Mouse (Mus musculus) G1E-ER4 (cell line): Measurements from ENCODE around the gene Cdc42se2. TPM values are rescaled to one million over a fixed set of nuclear protein-coding genes. Genes with fewer than 3 reads are reported as not detected.

ENCODE experiments used
- GATA1 ChIP-seq: IDR thresholded peaks from one replicate; pipeline ENCODE4 v1.8.0; 2012; ENCODE audit warnings: low read length, inconsistent platforms
- polyA plus RNA-seq: library from polyadenylated mRNA; stranded (reverse); fragments of >175 nt; gene quantifications from 2 replicates; pipeline ENCODE4 v1.2.3, GENCODE M21; 2012

Cdc42se2 gene
- polyA plus RNA-seq, 1 experiment, result 5.6 TPM

DNA sequence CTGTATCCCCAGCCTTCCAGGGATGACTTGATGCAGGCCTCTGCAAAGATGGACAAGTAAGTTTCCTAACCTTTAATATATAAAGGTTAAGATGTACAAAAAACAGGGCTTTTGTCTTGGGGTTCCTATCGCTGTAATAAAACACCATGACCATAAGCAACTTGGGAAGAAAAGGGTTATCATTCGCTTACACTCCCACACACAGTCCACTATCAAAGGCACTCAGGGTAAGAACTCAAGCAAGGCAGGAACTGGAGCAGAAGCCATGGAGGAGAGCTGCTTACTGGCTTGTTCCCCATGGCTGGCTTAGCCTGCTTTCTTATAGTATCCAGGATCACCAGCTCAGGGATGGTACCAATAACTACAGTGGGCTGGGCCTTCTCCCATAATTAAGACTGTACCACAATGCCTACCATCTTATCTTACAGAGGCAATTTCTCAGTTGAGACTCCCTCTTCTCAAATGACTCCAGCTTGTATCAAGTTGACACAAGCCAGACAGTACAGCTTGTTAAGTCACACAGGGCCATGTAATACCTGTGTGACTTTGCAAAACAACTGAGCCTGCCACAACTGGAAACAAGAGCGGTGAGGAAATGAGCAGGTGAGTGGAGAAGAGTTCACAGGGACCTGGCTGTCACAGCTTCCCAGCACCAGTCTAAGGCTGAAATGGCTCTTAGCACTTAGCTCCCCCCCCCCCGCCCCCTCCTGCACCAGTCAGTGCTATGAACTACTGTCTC is 48.3 kb downstream of the Cdc42se2 start:
- TF ChIP-seq GATA1, result no peak

DNA sequence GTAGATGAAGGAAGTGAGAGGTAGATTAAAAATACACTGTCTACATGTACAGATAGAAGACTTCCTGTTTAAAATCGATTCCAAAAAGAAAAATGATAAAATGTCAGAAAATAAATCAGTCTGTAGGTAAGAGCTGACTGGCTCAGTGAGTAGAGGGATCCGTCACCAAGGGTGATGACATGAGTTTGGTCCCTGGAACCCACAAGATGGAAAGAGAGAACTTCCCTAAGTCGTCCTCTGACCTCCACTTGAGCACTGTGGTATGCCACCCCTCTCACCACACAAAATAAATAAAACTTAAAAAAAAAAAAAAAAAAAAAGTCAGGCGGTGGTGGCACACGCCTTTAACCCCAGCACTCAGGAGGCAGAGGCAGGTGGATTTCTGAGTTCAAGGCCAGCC is 50.6 kb downstream of the Cdc42se2 start:
- TF ChIP-seq GATA1, result no peak

DNA sequence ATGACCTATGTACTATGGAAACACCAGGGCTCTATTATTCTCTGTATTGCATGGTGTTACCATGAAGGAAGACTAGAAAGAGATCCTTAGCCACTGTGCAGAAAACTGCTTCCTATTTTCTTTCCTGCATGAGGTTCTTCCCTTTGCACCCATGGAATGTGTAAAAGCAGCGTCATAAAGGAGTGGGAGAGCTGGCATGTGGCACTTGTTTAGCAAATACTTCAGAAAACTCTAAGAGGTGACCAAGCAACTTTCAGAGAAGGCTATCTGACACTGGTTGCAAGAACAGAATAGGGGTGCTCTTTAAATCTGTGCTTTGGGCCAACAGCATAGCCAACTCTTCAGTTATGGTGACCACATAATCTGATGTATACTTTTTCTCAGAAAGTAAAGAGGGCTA is 52.4 kb downstream of the Cdc42se2 start:
- no peak for TF ChIP-seq GATA1

DNA sequence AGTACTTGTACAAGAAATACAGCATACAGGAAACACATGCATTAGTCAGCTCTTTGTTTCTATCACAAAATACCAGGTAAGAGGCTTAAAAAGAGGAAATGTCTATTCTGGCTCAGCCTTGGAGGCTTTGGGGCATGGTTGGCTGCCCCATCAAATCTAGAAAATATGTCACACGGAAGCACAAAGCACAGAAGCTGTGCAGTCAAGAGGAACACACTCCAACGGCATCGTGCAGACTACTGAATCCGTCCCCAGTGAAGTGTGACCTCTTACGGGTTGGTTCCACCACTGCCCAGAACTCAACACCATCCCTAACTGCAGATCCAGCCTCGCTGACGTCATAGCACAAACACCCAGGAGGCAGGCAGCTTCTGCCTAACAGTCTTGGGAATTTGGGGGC is 53.9 kb downstream of the Cdc42se2 start:
- TF ChIP-seq GATA1, result no peak

DNA sequence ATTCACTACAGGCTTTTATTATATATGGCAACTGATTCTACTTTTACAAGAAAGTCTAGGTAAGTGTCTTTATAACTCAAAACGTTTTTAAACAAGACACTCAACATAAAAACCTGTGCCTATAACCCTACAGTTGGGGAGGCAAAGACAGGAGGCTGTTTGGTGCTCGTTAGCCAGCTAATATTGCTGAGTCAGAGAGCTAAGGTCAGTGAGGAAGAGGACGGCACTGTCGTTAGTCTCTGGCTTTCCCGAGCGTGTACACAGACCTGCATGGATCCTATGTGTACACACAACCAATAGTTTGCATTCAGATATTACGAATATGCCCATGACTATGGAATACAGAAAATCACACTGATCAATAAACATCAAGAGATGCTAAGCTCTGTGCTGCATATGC is 56.1 kb downstream of the Cdc42se2 start:
- TF ChIP-seq GATA1, result no peak

DNA sequence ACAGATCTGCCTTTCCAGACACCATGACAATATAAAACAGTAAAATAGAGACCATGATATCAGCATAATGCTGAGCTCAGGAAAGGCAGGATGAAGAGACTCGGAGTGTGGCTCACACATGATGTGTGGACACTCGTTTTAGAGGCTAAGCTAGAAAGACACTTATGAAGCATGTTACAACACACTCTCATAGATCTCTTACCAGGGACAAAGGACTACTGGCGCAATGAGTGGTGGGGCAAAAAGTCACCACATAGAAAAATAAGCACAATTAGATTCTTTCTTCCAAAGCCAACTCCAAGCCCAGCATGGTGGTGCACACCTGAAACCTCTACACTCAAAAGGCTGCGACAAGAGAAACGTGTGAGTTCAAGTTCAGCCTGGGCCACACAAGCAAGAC is 56.5 kb downstream of the Cdc42se2 start:
- TF ChIP-seq GATA1, result no peak

DNA sequence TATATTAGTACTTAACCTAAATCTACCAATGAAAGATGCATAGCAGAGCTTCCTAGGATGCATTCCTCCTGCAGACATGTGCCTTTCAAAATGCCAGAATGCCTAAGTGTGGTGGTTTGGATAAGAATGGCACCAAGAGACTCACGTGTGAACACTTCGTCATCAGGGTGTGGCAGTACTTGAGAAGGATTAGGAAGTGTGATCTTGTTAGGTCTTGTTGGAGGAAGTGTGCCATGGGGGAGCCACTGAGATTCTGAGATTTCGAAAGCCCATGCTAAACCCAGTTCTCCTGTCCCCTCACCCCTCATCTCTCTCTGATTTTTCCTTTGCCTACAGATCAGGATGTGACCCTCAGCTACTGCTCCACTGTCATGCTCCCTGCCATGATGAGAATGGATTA is 58.2 kb downstream of the Cdc42se2 start:
- TF ChIP-seq GATA1, result no peak

DNA sequence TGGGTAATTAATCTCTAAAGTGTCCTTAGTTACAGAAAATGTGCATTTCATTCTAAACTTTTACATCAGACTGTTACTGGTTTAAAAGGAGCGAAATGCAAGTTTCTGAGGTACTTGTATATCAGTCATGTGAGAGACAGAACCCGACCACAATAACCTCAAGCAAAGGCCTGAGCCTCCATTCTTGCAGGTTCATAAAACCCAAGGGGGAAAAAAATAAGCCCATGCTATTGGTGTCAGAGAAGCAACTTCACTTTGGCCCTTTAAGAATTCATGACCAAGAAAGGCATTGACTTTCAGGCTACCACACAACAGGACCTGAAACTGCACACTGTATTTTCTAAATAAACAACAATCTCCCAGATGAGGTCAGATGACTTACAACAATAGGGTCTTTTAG is 59.1 kb downstream of the Cdc42se2 start:
- no peak for TF ChIP-seq GATA1

DNA sequence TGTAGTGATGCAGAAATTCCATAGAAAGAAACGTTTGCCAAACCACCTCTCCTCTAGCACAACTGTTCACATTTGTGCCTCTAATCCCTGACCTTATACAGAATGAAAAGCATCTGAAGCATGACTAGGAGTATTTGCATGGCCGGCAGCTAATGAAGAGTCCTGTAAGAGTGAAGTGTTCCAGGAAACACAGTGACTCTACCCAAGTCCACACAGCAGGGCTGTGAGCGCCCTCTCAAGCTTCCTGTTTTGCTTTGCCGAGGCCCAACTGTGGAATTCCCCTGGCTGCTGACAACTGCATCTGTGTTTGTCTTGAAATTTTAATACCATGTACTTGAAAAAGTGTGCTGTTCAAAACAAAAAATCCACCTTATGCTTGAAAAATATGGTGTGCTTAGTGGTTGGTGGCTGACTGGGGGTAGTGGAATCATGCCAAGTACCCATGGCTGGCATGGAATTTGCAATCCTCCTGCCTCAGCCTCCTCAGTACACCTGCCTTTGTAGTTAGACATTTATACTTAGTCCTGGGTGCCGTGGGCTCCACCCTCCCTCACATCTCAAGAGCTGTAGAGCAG is 60.1 kb downstream of the Cdc42se2 start:
- TF ChIP-seq GATA1, result no peak

DNA sequence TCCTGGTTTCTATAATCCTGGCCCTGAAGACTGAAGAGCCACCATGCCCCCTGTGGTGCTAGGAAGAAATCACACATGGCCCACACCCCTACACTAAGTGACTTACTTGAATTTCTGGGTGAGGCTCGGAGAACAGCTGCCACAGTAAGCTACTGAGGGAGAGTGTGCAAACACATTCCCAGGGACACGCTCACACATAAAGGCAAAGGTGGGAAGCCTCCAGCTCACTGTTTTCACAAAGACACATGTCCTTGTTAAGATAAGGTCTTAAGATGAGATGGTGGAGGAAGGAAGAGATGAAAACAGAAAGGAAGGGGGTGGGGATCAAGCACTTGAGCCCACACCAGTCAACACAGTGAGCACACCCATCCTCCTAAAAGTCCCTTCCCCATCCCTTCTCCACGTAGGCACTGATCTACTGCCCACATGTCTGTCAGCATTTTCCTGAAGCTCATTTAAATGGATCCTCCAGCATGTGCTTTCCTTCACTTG is 60.9 kb downstream of the Cdc42se2 start:
- TF ChIP-seq GATA1, result no peak

DNA sequence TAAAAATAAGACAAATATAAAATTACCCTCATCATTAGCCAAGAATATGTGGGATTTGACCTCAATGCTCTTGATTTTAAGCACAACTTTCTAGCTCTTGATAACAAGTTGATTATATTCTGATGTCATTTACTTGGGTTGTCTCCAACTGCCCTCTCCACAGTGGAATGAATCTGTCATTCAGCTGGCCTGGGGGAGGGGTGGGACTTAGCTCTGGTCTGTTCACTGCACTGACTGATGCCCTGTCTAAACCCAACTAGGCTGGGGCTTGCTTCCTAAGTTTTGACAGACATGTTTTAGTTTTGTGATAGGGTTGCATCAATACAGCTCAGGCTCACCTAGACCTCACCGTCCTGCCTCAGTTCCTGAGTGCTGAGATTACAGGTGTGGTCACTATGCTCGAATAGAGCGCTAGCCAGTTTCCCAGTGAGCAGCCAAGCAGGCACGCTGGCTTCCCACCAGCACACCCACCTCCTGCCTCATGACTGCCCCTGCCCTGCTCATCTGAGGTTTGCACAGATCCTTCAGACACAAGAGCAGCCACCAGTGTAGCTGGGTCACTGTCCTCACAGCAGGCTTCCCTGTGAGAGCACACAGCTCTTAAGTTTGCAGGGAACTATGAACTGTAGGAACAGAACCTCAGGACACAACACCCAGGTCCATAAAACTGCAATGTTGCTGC is 63.0 kb downstream of the Cdc42se2 start:
- no peak for TF ChIP-seq GATA1

DNA sequence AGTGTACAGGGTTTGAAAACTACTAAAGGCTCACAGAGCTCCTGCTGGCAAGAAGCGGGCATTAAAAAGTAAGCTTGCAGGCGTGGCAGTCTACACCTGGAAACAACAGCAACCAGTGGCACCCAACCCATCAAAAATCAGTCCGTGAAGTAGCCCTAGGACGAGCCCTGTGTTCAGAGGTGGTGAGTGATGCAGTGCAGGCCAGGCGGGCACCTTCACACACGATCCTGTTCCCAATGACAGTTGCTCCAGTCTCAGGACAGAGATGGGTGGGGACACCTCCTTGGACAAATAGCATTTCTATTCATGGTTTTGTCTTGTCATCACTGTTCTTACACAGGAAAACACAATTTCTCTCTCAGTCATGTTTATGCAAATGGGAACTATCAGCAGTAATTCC is 65.4 kb downstream of the Cdc42se2 start:
- TF ChIP-seq GATA1, result no peak

DNA sequence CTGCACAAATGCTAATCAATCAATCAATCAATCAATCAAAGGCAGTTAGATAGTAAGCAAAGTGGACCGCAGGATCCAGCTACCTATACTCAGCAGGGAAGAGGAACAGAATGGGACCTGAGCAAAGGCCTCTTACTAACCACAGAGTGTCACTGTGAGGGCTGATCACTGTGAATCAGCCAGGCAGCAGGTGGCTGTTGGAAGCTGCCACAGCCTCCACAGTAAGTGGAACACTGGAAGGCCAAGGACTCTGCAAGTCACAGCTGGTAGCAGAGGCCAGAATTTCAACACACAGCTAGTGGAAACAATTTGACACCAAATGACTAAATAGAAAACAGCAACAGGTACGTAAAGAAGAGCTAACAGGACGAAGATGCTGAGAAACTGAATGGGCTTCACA is 68.9 kb downstream of the Cdc42se2 start:
- TF ChIP-seq GATA1, result no peak

DNA sequence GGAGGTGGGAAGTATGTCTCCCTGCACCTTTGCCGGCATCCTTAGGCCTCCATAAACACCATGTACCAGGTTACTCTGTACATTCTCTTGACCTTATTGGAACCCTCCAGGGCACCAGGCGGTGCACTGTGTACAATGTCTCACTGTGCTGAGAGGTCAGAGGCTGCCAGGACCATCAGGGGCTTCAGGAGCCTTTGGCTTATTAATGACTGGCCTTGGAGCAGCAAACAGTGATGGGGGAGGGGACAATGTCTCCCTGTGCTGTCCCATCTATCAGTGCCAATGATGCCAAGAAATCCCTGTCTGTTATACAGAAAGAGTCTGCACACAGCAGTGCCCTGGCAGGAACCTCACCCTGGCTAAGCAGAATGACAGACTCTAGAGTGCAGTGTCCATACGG is 69.6 kb downstream of the Cdc42se2 start:
- TF ChIP-seq GATA1, result no peak

DNA sequence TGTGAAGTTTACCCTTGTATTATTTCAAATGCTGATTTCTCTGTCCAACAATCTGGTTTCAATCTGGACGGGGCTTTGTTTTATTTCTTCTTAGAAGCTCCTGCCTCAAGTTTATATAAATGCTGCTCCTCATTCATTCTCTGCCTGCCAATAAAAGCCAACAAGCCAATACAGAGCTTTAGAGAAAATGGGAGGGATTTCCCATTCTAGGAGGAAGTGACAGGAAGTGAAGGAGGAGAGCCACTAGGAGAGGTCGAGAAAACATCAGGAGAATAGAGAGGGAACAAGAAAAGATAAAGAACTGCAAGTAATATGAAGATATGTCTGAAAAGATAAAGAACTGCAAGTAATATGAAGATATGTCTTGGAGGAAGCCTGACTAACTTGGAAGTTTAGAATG is 74.6 kb downstream of the Cdc42se2 start:
- TF ChIP-seq GATA1, result no peak

DNA sequence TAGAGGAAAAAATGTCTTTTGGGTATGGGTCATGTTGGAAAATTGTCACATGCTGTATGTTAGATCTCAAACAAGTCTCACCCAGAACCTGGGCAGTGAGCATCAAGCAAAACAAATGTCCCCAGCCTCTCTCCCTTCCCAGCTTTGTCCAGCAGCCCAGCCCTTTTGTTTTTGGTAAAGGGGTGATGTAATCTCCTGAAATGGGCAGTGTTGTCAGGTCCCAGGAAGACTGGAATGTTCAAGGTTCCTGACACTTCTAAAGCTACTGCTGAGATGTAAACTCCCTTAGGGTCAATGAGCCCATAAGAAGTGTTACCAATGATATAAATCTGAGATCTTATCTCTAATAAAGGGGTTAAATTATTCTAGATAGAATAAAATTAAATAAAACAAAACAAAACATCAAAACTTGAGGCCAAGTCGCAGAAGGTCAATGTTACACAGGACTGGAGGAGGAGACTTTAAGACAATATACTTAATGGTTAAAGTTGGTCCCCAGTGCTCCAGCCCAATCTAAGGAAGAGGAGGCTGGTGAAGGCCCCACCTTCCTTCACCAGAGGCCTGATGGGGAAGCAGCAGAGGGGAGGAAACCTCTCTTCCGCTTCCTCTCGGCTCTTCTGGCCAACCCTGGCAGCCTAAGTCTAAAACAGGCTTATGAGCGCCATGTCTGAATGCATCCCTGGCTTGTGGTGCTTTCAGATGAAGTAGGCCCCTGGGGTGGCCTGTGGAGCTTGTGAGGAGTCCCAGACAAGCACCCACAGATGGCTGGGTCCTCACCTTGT is 76.8 kb downstream of the Cdc42se2 start:
- no peak for TF ChIP-seq GATA1
